Mouse (Mus musculus): Measurements from ENCODE around the gene Ppie. TPM values are rescaled to one million over a fixed set of nuclear protein-coding genes. Genes with fewer than 3 reads are reported as not detected.
"Not testable (repeated sequence)": the region's sequence is repeated elsewhere in the genome, so short reads cannot be mapped to it uniquely, and the experiment has no call there.

Ppie gene
- 89.9 and 95.1 TPM in 2 replicates for polyA plus RNA-seq (2015; fragmentation: Nextera tagmentation; extraction: Ambion mirVana)

DNA sequence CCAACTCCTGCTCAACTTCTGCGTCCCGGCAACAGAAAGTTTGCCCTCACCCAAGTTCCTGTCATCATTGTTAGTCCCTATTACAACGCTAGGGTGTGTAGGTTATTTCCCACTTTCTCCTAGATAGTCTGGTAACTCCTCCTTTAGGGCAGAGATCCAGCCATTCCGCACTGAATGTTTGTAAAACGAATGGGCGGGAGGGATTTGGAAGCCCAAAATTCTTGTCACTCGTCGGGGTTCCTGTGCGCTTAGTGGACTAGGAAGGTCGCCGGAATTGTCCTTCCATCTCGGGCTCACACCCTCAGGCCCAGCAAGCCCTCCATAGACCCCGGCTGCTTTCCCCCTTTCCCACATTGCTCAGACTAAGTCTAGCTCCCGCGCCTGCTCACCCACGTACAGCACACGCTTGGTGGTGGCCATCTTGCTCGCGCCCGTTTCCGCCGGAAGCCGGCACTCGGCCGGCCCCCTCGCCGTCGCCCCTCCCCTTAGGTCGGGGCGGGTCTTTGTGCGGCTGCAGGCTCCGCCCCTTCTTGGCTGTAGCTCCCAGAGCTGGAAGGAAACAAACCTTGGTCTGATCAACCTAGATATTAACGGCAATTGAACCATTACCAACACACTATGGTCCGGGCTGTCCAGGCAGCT is at the start of gene Ppie:
Gene Ppie, minus strand, starts transcription at position 439 of the 642 bp plus-strand sequence.
- Histone ChIP-seq H3K9ac (peak within 1 kb of the TSS; percentile 34; the same call in 1 of the 2 replicates), H3K4me2 (peak within 1 kb of the TSS; percentile 84), H3K9me3 (no peaks in the 10 kb centered on the region), H3K4me1 (peaks cover 4% of the 10 kb centered on the region), H3K36me3 (peaks cover 17% of the 10 kb centered on the region), H3K27me3 (replicated peaks) (no peaks in the 10 kb centered on the region), H3K4me3 (replicated peaks) (peak within 1 kb of the TSS; percentile 66), H3K27ac (peak within 1 kb of the TSS; percentile 91)
- ATAC-seq (ENCODE audit: insufficient read depth, low FRiP score, low read depth) = peak; percentile 98
- under 1% methylated on average over 34 of the region's 34 CpGs for whole genome bisulfite sequencing

DNA sequence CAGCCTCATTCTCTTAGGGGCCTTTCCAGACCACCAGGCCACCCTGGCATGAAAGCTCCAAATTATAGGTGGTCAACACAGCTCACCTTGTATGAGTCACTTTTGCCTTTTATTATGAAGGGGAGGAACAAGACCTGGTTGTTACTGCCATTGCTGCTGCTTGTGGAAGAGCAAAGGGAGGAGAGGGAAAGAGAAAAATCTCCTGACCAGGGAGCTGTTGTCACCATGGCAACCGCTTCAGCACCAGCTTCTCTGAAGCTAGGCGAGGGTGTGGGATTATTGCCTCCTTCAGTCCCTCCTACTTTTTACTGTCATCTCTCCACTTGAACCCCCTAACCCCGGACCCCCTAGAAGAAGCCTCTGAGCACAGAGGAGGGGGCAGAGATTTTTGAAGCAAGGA is 45.1 kb upstream of the Ppie start:
- H3K4me2 ChIP-seq = no peak overlapping the region
- H3K4me3 ChIP-seq (replicated peaks) = no peak overlapping the region
- WGBS = 55% methylated on average over 3 of the region's 3 CpGs
- ATAC-seq (ENCODE audit: insufficient read depth, low FRiP score, low read depth) = no peak
- H3K9ac ChIP-seq = no peak overlapping the region
- H3K9me3 ChIP-seq = no peaks in the 10 kb centered on the region
- H3K4me1 ChIP-seq = peaks cover 21% of the 10 kb centered on the region
- H3K27me3 ChIP-seq (replicated peaks) = peaks cover 51% of the 10 kb centered on the region
- no peaks in the 10 kb centered on the region for H3K36me3 ChIP-seq
- H3K27ac ChIP-seq = no peak overlapping the region

DNA sequence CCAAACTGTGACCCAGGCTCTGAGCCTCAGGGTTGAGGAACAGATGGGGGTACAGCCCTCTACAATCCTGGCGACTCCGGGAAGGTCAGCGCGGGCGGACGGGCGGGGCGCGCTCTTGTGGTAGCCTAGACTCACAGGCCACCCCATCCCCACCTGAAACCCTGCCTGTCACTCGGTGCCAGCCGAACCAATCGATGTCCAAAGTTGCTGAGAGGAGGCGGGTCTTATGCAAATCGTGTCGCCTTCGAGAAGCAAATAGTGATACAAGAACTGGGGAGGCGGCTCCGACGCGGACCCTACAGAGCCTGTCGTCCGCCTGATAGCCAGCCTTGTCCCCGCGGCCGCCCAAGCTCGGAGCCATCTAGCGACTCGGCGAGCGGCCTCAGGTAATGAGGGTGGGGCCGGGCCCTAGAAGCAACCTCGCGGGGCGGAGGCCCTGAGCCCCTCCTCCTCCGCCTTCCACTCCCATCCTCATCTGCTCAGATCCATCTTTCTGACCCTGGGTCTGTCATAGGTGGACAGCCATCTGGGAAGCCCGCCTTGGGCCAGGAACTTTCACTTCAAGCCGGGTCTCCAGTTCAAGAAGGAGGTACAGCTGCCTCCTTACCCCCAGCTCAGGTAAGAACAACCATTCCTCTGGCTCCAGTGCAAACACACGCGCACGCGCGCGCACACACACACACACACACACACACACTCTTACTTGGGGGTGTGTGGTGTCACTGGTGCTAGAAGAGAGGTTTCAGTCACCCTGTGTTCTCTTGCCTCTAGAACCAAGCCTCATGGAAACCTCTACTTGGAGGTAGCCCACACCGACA is 43.7 kb upstream of the Ppie start:
- peak; percentile 84 for ATAC-seq (ENCODE audit: insufficient read depth, low FRiP score, low read depth)
- Histone ChIP-seq H3K4me1 (peaks cover 21% of the 10 kb centered on the region), H3K27ac (no peak overlapping the region), H3K4me2 (peak overlapping the region; percentile 92), H3K36me3 (no peaks in the 10 kb centered on the region), H3K4me3 (replicated peaks) (peak overlapping the region; percentile 45), H3K27me3 (replicated peaks) (peaks cover 51% of the 10 kb centered on the region), H3K9ac (0 out of 2 replicates have a peak overlapping the region, but pooled peaks have one; percentile 6), H3K9me3 (no peaks in the 10 kb centered on the region)
- WGBS = 7% methylated on average over 44 of the region's 44 CpGs

- no peaks in the 10 kb centered on the region for H3K9me3 ChIP-seq
- peaks cover 57% of the 10 kb centered on the region for H3K27me3 ChIP-seq (replicated peaks)
- ATAC-seq (ENCODE audit: insufficient read depth, low FRiP score, low read depth) = peak; percentile 71
- peak within 1 kb of the TSS; percentile 45 for H3K4me3 ChIP-seq (replicated peaks)
- H3K36me3 ChIP-seq = no peaks in the 10 kb centered on the region
- peak within 1 kb of the TSS; percentile 92 for H3K4me2 ChIP-seq
- H3K9ac ChIP-seq = peak within 1 kb of the TSS; percentile 24; the same call in 1 of the 2 replicates
- peaks cover 21% of the 10 kb centered on the region for H3K4me1 ChIP-seq
- 0 out of 2 replicates have a peak within 1 kb of the TSS, but pooled peaks have one; percentile 22 for H3K27ac ChIP-seq
- under 1% methylated on average over 44 of the region's 44 CpGs for WGBS
Observed at GRCm38 (mm10) chr4:123182328-123183238, 42.8 kb upstream of the Ppie start, which contains the start of gene Hpcal4. TSS of gene Hpcal4 (plus strand) at chr4:123183227.

GRCm38 (mm10) chr4:123171811-123172210 is 32.1 kb upstream of the Ppie start:
- Histone ChIP-seq H3K27ac (no peak overlapping the region), H3K27me3 (replicated peaks) (0 out of 2 replicates have a peak, but pooled peaks cover 7% of the 10 kb centered on the region), H3K4me2 (no peak overlapping the region), H3K4me3 (replicated peaks) (no peak overlapping the region), H3K9ac (no peak overlapping the region), H3K9me3 (no peaks in the 10 kb centered on the region), H3K4me1 (no peaks in the 10 kb centered on the region), H3K36me3 (no peaks in the 10 kb centered on the region)
- no peak for ATAC-seq (ENCODE audit: insufficient read depth, low FRiP score, low read depth)

GRCm38 (mm10) chr4:123164157-123164556 is 24.4 kb upstream of the Ppie start:
- no peak overlapping the region for H3K4me2 ChIP-seq
- 0 out of 2 replicates have a peak, but pooled peaks cover 5% of the 10 kb centered on the region for H3K4me1 ChIP-seq
- H3K36me3 ChIP-seq = no peaks in the 10 kb centered on the region
- no peaks in the 10 kb centered on the region for H3K27me3 ChIP-seq (replicated peaks)
- H3K9ac ChIP-seq = no peak overlapping the region
- 59% methylated on average over 15 of the region's 15 CpGs for WGBS
- no peak overlapping the region for H3K4me3 ChIP-seq (replicated peaks)
- no peak overlapping the region for H3K27ac ChIP-seq
- no peaks in the 10 kb centered on the region for H3K9me3 ChIP-seq
- ATAC-seq (ENCODE audit: insufficient read depth, low FRiP score, low read depth) = no peak

- 15% methylated on average over 15 of the region's 15 CpGs for WGBS
- Histone ChIP-seq H3K4me2 (peak overlapping the region; percentile 40), H3K27ac (no peak overlapping the region), H3K4me3 (replicated peaks) (no peak overlapping the region), H3K4me1 (0 out of 2 replicates have a peak, but pooled peaks cover 5% of the 10 kb centered on the region), H3K27me3 (replicated peaks) (no peaks in the 10 kb centered on the region), H3K36me3 (no peaks in the 10 kb centered on the region), H3K9me3 (no peaks in the 10 kb centered on the region), H3K9ac (no peak overlapping the region)
- ATAC-seq (ENCODE audit: insufficient read depth, low FRiP score, low read depth) = no peak
Observed at GRCm38 (mm10) chr4:123162305-123162917, 22.7 kb upstream of the Ppie start.

GRCm38 (mm10) chr4:123161251-123161650 is 21.5 kb upstream of the Ppie start:
- WGBS = 81% methylated on average over 3 of the region's 3 CpGs
- not testable (repeated sequence) for H3K27me3 ChIP-seq (replicated peaks); H3K4me1 ChIP-seq; H3K27ac ChIP-seq; H3K36me3 ChIP-seq; H3K9ac ChIP-seq; H3K4me2 ChIP-seq; H3K9me3 ChIP-seq; ATAC-seq (ENCODE audit: insufficient read depth, low FRiP score, low read depth); H3K4me3 ChIP-seq (replicated peaks)

- Histone ChIP-seq H3K36me3 (no peaks in the 10 kb centered on the region), H3K4me3 (replicated peaks) (no peak overlapping the region), H3K4me1 (0 out of 2 replicates have a peak, but pooled peaks cover 5% of the 10 kb centered on the region), H3K9ac (no peak overlapping the region), H3K27ac (no peak overlapping the region), H3K27me3 (replicated peaks) (no peaks in the 10 kb centered on the region), H3K9me3 (no peaks in the 10 kb centered on the region), H3K4me2 (no peak overlapping the region)
- no peak for ATAC-seq (ENCODE audit: insufficient read depth, low FRiP score, low read depth)
- 67% methylated on average over 6 of the region's 6 CpGs for WGBS
Observed at GRCm38 (mm10) chr4:123160571-123160970, 20.8 kb upstream of the Ppie start.

DNA sequence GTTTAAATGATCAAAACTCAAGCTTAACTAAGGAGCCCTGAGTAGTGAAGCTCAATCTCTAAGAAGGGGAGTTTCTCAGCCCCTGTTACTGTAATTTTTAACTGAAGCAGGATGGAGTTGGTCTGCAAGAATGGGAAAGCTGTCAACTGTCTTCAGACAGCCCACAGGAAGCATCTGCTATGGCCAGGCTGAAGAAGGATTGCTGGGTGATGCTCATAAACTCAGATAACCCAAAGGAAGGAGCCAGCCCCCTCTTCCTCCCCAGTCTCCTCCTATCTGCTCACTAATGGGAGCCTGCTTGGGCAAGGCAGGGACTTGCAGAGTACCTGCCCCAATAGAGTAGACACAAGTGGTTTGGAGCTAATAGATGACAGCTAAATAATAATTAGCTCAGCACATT is 16.1 kb upstream of the Ppie start:
- no peaks in the 10 kb centered on the region for H3K4me1 ChIP-seq
- H3K9me3 ChIP-seq = no peaks in the 10 kb centered on the region
- H3K9ac ChIP-seq = no peak overlapping the region
- no peak overlapping the region for H3K4me2 ChIP-seq
- no peak overlapping the region for H3K27ac ChIP-seq
- H3K36me3 ChIP-seq = no peaks in the 10 kb centered on the region
- no peaks in the 10 kb centered on the region for H3K27me3 ChIP-seq (replicated peaks)
- ATAC-seq (ENCODE audit: insufficient read depth, low FRiP score, low read depth) = no peak
- H3K4me3 ChIP-seq (replicated peaks) = no peak overlapping the region

- no peaks in the 10 kb centered on the region for H3K9me3 ChIP-seq
- H3K36me3 ChIP-seq = no peaks in the 10 kb centered on the region
- no peak overlapping the region for H3K4me2 ChIP-seq
- WGBS = 54% methylated on average over 2 of the region's 2 CpGs
- no peak for ATAC-seq (ENCODE audit: insufficient read depth, low FRiP score, low read depth)
- no peak overlapping the region for H3K9ac ChIP-seq
- no peaks in the 10 kb centered on the region for H3K27me3 ChIP-seq (replicated peaks)
- no peaks in the 10 kb centered on the region for H3K4me1 ChIP-seq
- no peak overlapping the region for H3K27ac ChIP-seq
- no peak overlapping the region for H3K4me3 ChIP-seq (replicated peaks)
Observed at GRCm38 (mm10) chr4:123155427-123155826, 15.7 kb upstream of the Ppie start.

All from stomach, embryonic 15.5 days (tissue).